Mouse (Mus musculus) spleen, adult 2 months (tissue): Measurements from ENCODE around the gene Dnajb12.

Experiments
- CTCF ChIP-seq: fragments of 200-500 bp; IDR thresholded peaks from 2 replicates; pipeline ENCODE4 v1.5.1; 2011; ENCODE audit warnings: mild to moderate bottlenecking, inconsistent platforms; ENCODE audit not compliant: insufficient read depth, insufficient read length, insufficient replicate concordance; ENCODE audit errors: extremely low read depth
- POLR2A ChIP-seq: fragments of 200-500 bp; IDR thresholded peaks from 2 replicates; pipeline ENCODE4 v1.6.1; 2011; ENCODE audit warnings: low read depth, low read length, inconsistent platforms

DNA sequence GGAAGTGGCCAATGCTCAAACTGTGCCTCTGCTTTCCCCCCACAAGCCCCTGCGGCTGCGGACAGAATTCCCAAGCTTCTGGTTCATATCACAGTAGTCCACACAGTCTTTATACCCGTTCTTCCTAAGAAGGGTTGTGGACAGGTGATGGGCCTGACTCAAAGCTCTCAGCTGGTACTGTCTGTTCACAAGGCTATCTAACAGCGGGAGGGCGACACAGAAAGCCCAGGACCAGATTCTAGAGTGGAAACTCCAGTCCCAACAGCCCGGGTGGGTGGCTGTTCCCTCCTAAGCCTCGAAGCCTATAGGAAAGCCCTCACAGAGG lies 41.1 kb downstream of the Dnajb12 start:
- TF ChIP-seq CTCF (no peak), POLR2A (no peak)
